Mouse (Mus musculus): ENCODE results near the gene Cdh12. TPM values are rescaled to one million over a fixed set of nuclear protein-coding genes. Genes with fewer than 3 reads are reported as not detected.

The Cdh12 gene
- polyA plus RNA-seq, 1 experiment, result not detected

DNA sequence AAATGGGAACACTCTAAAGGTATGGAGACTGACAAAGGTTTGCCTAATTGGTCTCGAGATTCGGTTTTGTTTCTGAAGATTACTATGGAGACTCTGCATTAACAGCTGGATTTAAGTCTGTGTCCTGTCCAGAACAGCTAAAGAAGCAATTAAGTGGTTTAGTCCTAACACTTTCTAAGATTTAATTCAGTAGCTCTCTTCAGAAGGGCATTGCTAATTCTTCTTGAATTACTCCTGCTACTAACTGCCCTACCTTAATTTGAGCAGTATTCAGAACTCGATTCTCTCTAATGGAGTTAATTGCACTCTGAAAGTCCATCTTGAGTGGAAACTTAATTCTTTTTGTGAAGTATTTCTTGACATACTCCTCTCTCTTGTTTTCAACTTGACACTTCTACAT, 9.4 kb downstream of the Cdh12 start:
- Histone ChIP-seq H3K4me3 (ENCODE audit: insufficient read depth, poor library complexity, severe bottlenecking) (no peak overlapping the region), H3K79me2 (ENCODE audit: control insufficient read depth, insufficient read depth) (no peaks in the 10 kb centered on the region), H3K79me3 (ENCODE audit: low read depth) (no peaks in the 10 kb centered on the region), H3K27me3 (ENCODE audit: control insufficient read depth, insufficient read depth, insufficient read length) (no peaks in the 10 kb centered on the region), H3K36me3 (ENCODE audit: control insufficient read depth, insufficient read depth) (no peaks in the 10 kb centered on the region), H3ac (ENCODE audit: control insufficient read depth, insufficient read length, low read depth) (no peak overlapping the region)
- no peak for TF ChIP-seq FOSL1 (IDR thresholded peaks at IDR 0.05; ENCODE audit: insufficient read depth, low read length, poor library complexity, severe bottlenecking)
- no peak for TF ChIP-seq USF1 (IDR thresholded peaks at IDR 0.05; ENCODE audit: low read depth)
- TF ChIP-seq MYOD1 (IDR thresholded peaks at IDR 0.05; ENCODE audit: control insufficient read depth, insufficient read length, low read depth), result no peak
- no peak for TF ChIP-seq CTCF (IDR thresholded peaks at IDR 0.05; ENCODE audit: control insufficient read depth, insufficient read depth, insufficient read length)
- TF ChIP-seq MYOG (IDR thresholded peaks at IDR 0.05; ENCODE audit: control insufficient read depth, extremely low read depth, insufficient read length), result no peak
- TF ChIP-seq CEBPB (IDR thresholded peaks at IDR 0.05; ENCODE audit: low read depth), result no peak
- no peak for TF ChIP-seq MAX (IDR thresholded peaks at IDR 0.05)

- no peaks in the 10 kb centered on the region for H3K79me3 ChIP-seq (ENCODE audit: low read depth)
- no peaks in the 10 kb centered on the region for H3K79me2 ChIP-seq (ENCODE audit: control insufficient read depth, insufficient read depth)
- no peaks in the 10 kb centered on the region for H3K36me3 ChIP-seq (ENCODE audit: control insufficient read depth, insufficient read depth)
- H3K27me3 ChIP-seq (ENCODE audit: control insufficient read depth, insufficient read depth, insufficient read length), result no peaks in the 10 kb centered on the region
- H3K4me3 ChIP-seq (ENCODE audit: insufficient read depth, poor library complexity, severe bottlenecking), result no peak overlapping the region
- H3ac ChIP-seq (ENCODE audit: control insufficient read depth, insufficient read length, low read depth), result no peak overlapping the region
- no peak for TF ChIP-seq MYOG (IDR thresholded peaks at IDR 0.05; ENCODE audit: control insufficient read depth, extremely low read depth, insufficient read length)
- TF ChIP-seq CTCF (IDR thresholded peaks at IDR 0.05; ENCODE audit: control insufficient read depth, insufficient read depth, insufficient read length), result no peak
- TF ChIP-seq USF1 (IDR thresholded peaks at IDR 0.05; ENCODE audit: low read depth), result no peak
- no peak for TF ChIP-seq FOSL1 (IDR thresholded peaks at IDR 0.05; ENCODE audit: insufficient read depth, low read length, poor library complexity, severe bottlenecking)
- TF ChIP-seq MYOD1 (IDR thresholded peaks at IDR 0.05; ENCODE audit: control insufficient read depth, insufficient read length, low read depth), result no peak
- TF ChIP-seq CEBPB (IDR thresholded peaks at IDR 0.05; ENCODE audit: low read depth), result no peak
- TF ChIP-seq MAX (IDR thresholded peaks at IDR 0.05), result no peak
Measured at GRCm38 (mm10) chr15:20462500-20462899, 13.4 kb downstream of the Cdh12 start.

GRCm38 (mm10) chr15:20463601-20464000, 14.5 kb downstream of the Cdh12 start:
- no peaks in the 10 kb centered on the region for H3K79me3 ChIP-seq (ENCODE audit: low read depth)
- H3K79me2 ChIP-seq (ENCODE audit: control insufficient read depth, insufficient read depth), result no peaks in the 10 kb centered on the region
- no peak overlapping the region for H3K4me3 ChIP-seq (ENCODE audit: insufficient read depth, poor library complexity, severe bottlenecking)
- no peaks in the 10 kb centered on the region for H3K27me3 ChIP-seq (ENCODE audit: control insufficient read depth, insufficient read depth, insufficient read length)
- H3ac ChIP-seq (ENCODE audit: control insufficient read depth, insufficient read length, low read depth), result no peak overlapping the region
- no peaks in the 10 kb centered on the region for H3K36me3 ChIP-seq (ENCODE audit: control insufficient read depth, insufficient read depth)
- TF ChIP-seq FOSL1 (IDR thresholded peaks at IDR 0.05; ENCODE audit: insufficient read depth, low read length, poor library complexity, severe bottlenecking), result no peak
- no peak for TF ChIP-seq MAX (IDR thresholded peaks at IDR 0.05)
- TF ChIP-seq CEBPB (IDR thresholded peaks at IDR 0.05; ENCODE audit: low read depth), result no peak
- TF ChIP-seq CTCF (IDR thresholded peaks at IDR 0.05; ENCODE audit: control insufficient read depth, insufficient read depth, insufficient read length), result no peak
- TF ChIP-seq USF1 (IDR thresholded peaks at IDR 0.05; ENCODE audit: low read depth), result no peak
- TF ChIP-seq MYOD1 (IDR thresholded peaks at IDR 0.05; ENCODE audit: control insufficient read depth, insufficient read length, low read depth), result no peak
- no peak for TF ChIP-seq MYOG (IDR thresholded peaks at IDR 0.05; ENCODE audit: control insufficient read depth, extremely low read depth, insufficient read length)

DNA sequence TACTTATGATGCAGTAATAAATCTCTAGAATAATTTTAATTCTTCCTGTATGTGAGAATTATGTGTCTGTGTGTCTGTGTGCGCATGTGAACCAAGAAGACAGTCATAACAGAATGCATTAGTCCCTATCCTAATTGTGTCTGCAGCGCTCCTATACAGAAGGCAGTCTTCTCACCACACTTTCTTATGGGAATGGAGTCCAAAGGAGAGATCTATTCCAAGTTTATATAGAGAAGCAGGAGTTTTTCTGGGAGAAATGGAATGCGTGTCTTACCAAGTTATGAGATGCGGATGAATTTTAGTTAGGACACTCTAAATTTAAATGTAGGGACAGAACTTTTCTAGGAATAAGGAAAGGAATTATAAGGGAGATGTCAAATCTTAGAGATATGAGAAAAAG, 101.9 kb downstream of the Cdh12 start:
- Histone ChIP-seq H3K79me2 (ENCODE audit: control insufficient read depth, insufficient read depth) (no peaks in the 10 kb centered on the region), H3K4me3 (ENCODE audit: insufficient read depth, poor library complexity, severe bottlenecking) (no peak overlapping the region), H3ac (ENCODE audit: control insufficient read depth, insufficient read length, low read depth) (no peak overlapping the region), H3K27me3 (ENCODE audit: control insufficient read depth, insufficient read depth, insufficient read length) (no peaks in the 10 kb centered on the region), H3K36me3 (ENCODE audit: control insufficient read depth, insufficient read depth) (no peaks in the 10 kb centered on the region), H3K79me3 (ENCODE audit: low read depth) (no peaks in the 10 kb centered on the region)
- TF ChIP-seq FOSL1 (IDR thresholded peaks at IDR 0.05; ENCODE audit: insufficient read depth, low read length, poor library complexity, severe bottlenecking) (no peak), CTCF (IDR thresholded peaks at IDR 0.05; ENCODE audit: control insufficient read depth, insufficient read depth, insufficient read length) (no peak), CEBPB (IDR thresholded peaks at IDR 0.05; ENCODE audit: low read depth) (no peak), MYOG (IDR thresholded peaks at IDR 0.05; ENCODE audit: control insufficient read depth, extremely low read depth, insufficient read length) (no peak), USF1 (IDR thresholded peaks at IDR 0.05; ENCODE audit: low read depth) (no peak), MYOD1 (IDR thresholded peaks at IDR 0.05; ENCODE audit: control insufficient read depth, insufficient read length, low read depth) (no peak), MAX (IDR thresholded peaks at IDR 0.05) (no peak)

DNA sequence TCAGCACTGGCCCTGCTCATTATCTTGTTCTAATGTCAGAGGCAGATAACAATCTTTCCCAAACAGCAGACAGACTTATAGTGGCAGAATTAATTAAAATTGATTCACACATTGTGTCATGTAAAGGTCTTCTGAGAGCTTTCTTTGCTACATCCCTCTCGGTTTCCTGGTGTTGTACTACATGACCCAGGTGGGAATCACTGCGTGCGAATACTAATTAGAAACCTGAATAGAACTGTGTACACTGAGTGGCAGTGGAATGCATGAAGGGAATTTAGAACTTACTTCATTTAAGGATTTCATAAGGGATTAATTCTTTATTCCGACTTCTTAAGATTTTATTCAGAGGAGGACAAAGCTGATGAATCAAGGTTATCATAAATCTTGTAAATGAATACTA, 121.9 kb downstream of the Cdh12 start:
- Histone ChIP-seq H3K79me3 (ENCODE audit: low read depth) (no peaks in the 10 kb centered on the region), H3K4me3 (ENCODE audit: insufficient read depth, poor library complexity, severe bottlenecking) (no peak overlapping the region), H3K36me3 (ENCODE audit: control insufficient read depth, insufficient read depth) (no peaks in the 10 kb centered on the region), H3ac (ENCODE audit: control insufficient read depth, insufficient read length, low read depth) (no peak overlapping the region), H3K79me2 (ENCODE audit: control insufficient read depth, insufficient read depth) (no peaks in the 10 kb centered on the region), H3K27me3 (ENCODE audit: control insufficient read depth, insufficient read depth, insufficient read length) (no peaks in the 10 kb centered on the region)
- TF ChIP-seq CEBPB (IDR thresholded peaks at IDR 0.05; ENCODE audit: low read depth) (no peak), CTCF (IDR thresholded peaks at IDR 0.05; ENCODE audit: control insufficient read depth, insufficient read depth, insufficient read length) (no peak), FOSL1 (IDR thresholded peaks at IDR 0.05; ENCODE audit: insufficient read depth, low read length, poor library complexity, severe bottlenecking) (no peak), USF1 (IDR thresholded peaks at IDR 0.05; ENCODE audit: low read depth) (no peak), MAX (IDR thresholded peaks at IDR 0.05) (no peak), MYOD1 (IDR thresholded peaks at IDR 0.05; ENCODE audit: control insufficient read depth, insufficient read length, low read depth) (no peak)

- Histone ChIP-seq H3ac (ENCODE audit: control insufficient read depth, insufficient read length, low read depth) (no peak overlapping the region), H3K79me3 (ENCODE audit: low read depth) (no peaks in the 10 kb centered on the region), H3K27me3 (ENCODE audit: control insufficient read depth, insufficient read depth, insufficient read length) (no peaks in the 10 kb centered on the region), H3K36me3 (ENCODE audit: control insufficient read depth, insufficient read depth) (no peaks in the 10 kb centered on the region), H3K79me2 (ENCODE audit: control insufficient read depth, insufficient read depth) (no peaks in the 10 kb centered on the region), H3K4me3 (ENCODE audit: insufficient read depth, poor library complexity, severe bottlenecking) (no peak overlapping the region)
- TF ChIP-seq MAX (IDR thresholded peaks at IDR 0.05) (no peak), CEBPB (IDR thresholded peaks at IDR 0.05; ENCODE audit: low read depth) (no peak), CTCF (IDR thresholded peaks at IDR 0.05; ENCODE audit: control insufficient read depth, insufficient read depth, insufficient read length) (no peak), FOSL1 (IDR thresholded peaks at IDR 0.05; ENCODE audit: insufficient read depth, low read length, poor library complexity, severe bottlenecking) (no peak), MYOG (IDR thresholded peaks at IDR 0.05; ENCODE audit: control insufficient read depth, extremely low read depth, insufficient read length) (no peak), MYOD1 (IDR thresholded peaks at IDR 0.05; ENCODE audit: control insufficient read depth, insufficient read length, low read depth) (no peak), USF1 (IDR thresholded peaks at IDR 0.05; ENCODE audit: low read depth) (no peak)
Measured at GRCm38 (mm10) chr15:20582567-20583075, 133.6 kb downstream of the Cdh12 start.

Measured in C2C12 (cell line).